Mouse (Mus musculus): ENCODE results near the gene Pigf.

DNA sequence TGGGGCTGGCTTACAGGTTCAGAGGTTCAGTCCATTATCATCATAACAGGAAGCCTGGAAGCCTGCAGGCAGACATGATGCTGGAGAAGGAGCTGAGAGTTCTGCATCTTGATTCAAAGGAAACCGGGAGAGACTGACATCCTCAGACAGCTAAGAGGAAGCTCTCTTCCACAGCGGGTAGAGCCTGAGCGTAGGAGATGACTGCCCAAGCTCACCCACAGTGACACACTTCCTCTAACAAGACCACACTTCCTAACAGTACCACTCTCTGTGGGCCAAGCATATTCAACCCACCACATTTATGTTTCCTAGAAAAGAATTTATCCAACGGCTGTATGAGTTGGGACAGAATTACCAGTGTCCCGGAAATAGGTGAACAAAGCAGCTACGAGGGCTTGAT lies 46.7 kb downstream of the Pigf start:
- TF ChIP-seq CTCF (IDR thresholded peaks at IDR 0.05; ENCODE audit: insufficient read depth, low read length) (no peak), POLR2A (IDR thresholded peaks at IDR 0.05; ENCODE audit: borderline replicate concordance, extremely low read depth, low read depth, low read length) (no peak)
